Mouse (Mus musculus) embryonic facial prominence, embryonic 10.5 days (tissue): ENCODE measurements around the gene Spata7. TPM values are rescaled to one million over a fixed set of nuclear protein-coding genes. Genes with fewer than 3 reads are reported as not detected.
A peak's percentile ranks its signal among the peaks of the same experiment; 100 is the strongest.

Source experiments
- DNase-seq: peaks from one replicate; pipeline ENCODE4 v3.0.0-alpha.2; 2017; ENCODE audit warnings: low spot score
- H3K27ac ChIP-seq: fragments of 300-500 bp; sonication (generic); replicated peaks from 2 replicates; pipeline ENCODE4 v1.5.1; 2016; ENCODE audit warnings: mild to moderate bottlenecking
- H3K27me3 ChIP-seq: fragments of 300-500 bp; sonication (generic); replicated peaks from 2 replicates; pipeline ENCODE4 v1.6.1; 2016; ENCODE audit warnings: low read depth, mild to moderate bottlenecking; ENCODE audit not compliant: poor library complexity, severe bottlenecking
- H3K36me3 ChIP-seq: fragments of 300-500 bp; sonication (generic); replicated peaks from 2 replicates; pipeline ENCODE4 v1.6.1; 2016; ENCODE audit warnings: mild to moderate bottlenecking, moderate library complexity
- H3K4me1 ChIP-seq: fragments of 300-500 bp; sonication (generic); 2 replicates; pipeline ENCODE4 v1.6.1; 2016
- H3K4me3 ChIP-seq: fragments of 300-500 bp; sonication (generic); 2 replicates; pipeline ENCODE4 v1.5.1; 2016; ENCODE audit warnings: mild to moderate bottlenecking, moderate library complexity
- H3K9me3 ChIP-seq: fragments of 300-500 bp; sonication (generic); 2 replicates; pipeline ENCODE4 v1.6.1; 2016; ENCODE audit warnings: mild to moderate bottlenecking
- WGBS: fragments of 180-500 bp; shearing (Covaris S2); methylation state at CpG from one replicate; pipeline ENCODE4 v1.1.7; 2016; 5-methylcytosine and 5-hydroxymethylcytosine counted together
- polyA plus RNA-seq: library from polyadenylated mRNA; unstranded; fragments of >200 nt; fragmentation: Nextera tagmentation; extraction: Ambion mirVana; gene quantifications from 2 replicates; pipeline ENCODE4 v1.2.1, GENCODE M21; 2016

Spata7 gene
- 21.7 and 22.1 TPM in 2 replicates for polyA plus RNA-seq

DNA sequence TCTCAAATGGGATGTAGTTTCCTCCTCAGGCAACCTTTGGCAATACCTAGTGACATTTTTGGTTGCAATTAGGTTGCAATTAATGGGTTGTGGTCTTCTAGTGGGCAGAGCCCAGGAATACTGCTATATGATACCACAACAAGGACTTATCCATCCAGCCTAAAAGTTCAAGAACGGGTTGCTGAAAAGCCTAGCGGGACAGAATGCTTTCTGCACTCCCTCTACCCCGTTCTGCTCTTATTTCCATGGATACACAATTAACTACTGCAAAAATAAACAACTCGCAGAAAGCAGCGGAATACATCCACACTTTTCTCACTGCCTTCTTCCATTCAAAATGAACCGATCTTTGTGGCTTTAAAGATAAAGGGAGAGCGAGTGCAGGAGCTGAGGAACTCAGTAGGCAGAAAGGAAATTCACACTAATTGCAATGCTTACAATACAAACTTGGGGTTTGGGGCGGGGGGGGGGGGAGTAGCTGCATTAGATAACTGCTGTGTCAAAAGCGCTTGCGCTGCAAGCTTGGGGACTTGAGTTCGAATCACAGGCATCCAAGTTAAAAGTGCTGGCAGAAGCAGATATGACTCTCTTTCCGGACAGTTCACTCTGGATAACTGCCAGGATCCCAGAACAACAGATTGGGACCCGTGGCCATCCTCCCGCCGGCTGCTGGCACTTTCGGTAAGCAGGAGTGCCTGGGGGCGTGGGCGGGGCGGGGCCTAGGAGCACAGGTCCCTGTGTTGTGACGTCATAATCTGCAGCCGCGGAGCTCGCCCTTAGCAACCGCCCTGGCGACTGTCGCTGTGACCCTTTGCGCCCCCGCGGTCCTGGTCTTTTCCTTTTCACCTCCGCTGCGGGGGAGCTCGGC is at the start of gene Spata7:
Gene Spata7, plus strand, starts transcription at position 766 of the 868 bp plus-strand sequence.
- peaks cover 12% of the 10 kb centered on the region for H3K4me1 ChIP-seq
- DNase-seq, result peak; percentile 95
- peak within 1 kb of the TSS; percentile 87 for H3K27ac ChIP-seq
- peak within 1 kb of the TSS; percentile 89 for H3K4me3 ChIP-seq
- H3K27me3 ChIP-seq, result no peaks in the 10 kb centered on the region
- peaks cover 7% of the 10 kb centered on the region; the same call in 1 of the 2 replicates for H3K9me3 ChIP-seq
- H3K36me3 ChIP-seq, result peaks cover under 1% of the 10 kb centered on the region; the same call in 1 of the 2 replicates
- 4% methylated on average over 32 of the region's 32 CpGs for WGBS

DNA sequence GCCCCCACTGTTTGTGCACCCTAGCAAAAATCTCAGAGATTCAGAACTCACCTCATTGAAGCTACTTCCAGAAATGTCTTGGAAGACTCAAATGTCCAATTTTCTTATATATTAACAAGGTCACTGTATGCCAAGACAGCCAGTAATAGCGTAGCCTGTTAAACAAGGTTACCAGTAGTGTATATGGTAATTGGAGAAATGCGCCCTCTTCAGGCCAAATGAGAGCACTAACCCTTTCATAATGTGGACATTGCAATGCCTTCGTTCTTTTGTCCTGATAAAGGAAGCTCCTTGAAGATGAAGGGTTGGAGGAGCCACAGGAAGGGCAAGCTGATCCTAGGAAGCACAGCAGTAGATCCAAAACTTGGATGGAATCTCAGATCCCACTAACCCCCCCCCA is 42.7 kb upstream of the Spata7 start:
- Histone ChIP-seq H3K4me1 (no peaks in the 10 kb centered on the region), H3K4me3 (no peak overlapping the region), H3K27ac (no peak overlapping the region), H3K27me3 (no peaks in the 10 kb centered on the region), H3K9me3 (no peaks in the 10 kb centered on the region), H3K36me3 (no peaks in the 10 kb centered on the region)
- DNase-seq, result no peak
- WGBS, result 43% methylated on average over 3 of the region's 3 CpGs

DNA sequence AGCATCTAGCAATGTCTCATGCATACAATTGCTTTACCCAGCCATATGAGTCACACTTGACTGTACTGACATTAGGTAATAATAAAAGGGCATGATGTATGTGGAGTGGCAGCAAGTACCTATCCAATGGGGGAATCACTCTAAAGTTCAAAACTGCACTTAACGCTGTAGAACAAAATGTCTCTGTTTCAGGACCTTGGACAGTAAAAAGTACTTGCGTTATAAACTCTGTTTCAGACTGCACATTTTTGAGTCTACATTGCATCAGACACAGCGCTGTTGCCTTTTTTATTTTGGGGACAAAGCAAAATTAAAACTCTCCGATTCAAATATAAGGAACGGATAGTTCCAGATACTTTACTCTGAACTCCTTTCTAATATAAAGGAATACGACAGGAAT is 39.4 kb upstream of the Spata7 start:
- no peaks in the 10 kb centered on the region for H3K4me1 ChIP-seq
- no peak for DNase-seq
- no peaks in the 10 kb centered on the region for H3K36me3 ChIP-seq
- H3K9me3 ChIP-seq, result peaks cover 8% of the 10 kb centered on the region; the same call in 1 of the 2 replicates
- H3K4me3 ChIP-seq, result no peak overlapping the region
- WGBS, result 72% methylated on average over 6 of the region's 6 CpGs
- no peak overlapping the region for H3K27ac ChIP-seq
- H3K27me3 ChIP-seq, result no peaks in the 10 kb centered on the region

DNA sequence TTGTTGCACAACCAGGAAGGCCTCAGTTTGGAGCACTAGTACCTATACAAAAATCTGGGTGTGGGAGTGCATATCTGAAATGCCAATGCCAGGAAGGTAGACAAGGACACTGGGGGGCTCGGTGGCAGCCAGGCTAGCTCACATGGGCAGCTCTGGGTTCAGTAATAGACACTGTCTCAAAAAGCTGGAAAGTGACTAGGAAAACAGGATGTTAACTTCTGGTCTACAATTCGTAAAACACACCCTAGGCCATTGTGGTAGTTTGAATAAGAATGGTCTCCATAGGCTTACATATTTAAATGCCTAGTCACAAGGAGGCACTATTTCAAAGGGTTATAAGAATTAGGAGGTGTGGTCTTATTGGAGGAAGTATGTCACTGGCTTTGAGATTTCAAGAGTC is 36.9 kb upstream of the Spata7 start:
- WGBS, result 81% methylated on average over 2 of the region's 2 CpGs
- Histone ChIP-seq H3K27ac (no peak overlapping the region), H3K4me3 (no peak overlapping the region), H3K9me3 (peaks cover 8% of the 10 kb centered on the region; the same call in 1 of the 2 replicates), H3K4me1 (no peaks in the 10 kb centered on the region), H3K27me3 (no peaks in the 10 kb centered on the region), H3K36me3 (no peaks in the 10 kb centered on the region)
- DNase-seq, result no peak

DNA sequence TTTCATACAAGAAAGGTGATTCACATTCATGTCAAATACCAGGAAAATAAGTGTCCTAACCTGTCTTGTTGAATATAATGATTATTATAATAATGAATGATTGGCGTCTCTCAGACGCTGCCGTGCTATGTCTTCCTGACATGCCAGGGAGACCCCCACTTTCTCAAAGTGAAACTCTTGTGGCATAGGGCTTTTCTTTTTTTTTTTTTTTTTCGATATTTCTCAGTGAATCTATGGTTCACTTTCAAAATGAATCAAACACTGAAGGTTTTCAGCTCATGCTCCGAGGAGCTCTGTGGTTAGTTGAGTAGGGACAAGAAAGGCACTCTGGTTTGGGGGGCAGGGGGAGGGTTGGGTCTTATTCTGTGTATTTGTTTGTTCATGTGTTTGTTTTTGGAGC is 27.1 kb upstream of the Spata7 start:
- no peaks in the 10 kb centered on the region for H3K36me3 ChIP-seq
- H3K9me3 ChIP-seq, result 0 out of 2 replicates have a peak, but pooled peaks cover 8% of the 10 kb centered on the region
- no peak overlapping the region for H3K27ac ChIP-seq
- no peak for DNase-seq
- peaks cover 7% of the 10 kb centered on the region for H3K4me1 ChIP-seq
- 86% methylated on average over 5 of the region's 5 CpGs for WGBS
- no peak overlapping the region for H3K4me3 ChIP-seq
- no peaks in the 10 kb centered on the region for H3K27me3 ChIP-seq

DNA sequence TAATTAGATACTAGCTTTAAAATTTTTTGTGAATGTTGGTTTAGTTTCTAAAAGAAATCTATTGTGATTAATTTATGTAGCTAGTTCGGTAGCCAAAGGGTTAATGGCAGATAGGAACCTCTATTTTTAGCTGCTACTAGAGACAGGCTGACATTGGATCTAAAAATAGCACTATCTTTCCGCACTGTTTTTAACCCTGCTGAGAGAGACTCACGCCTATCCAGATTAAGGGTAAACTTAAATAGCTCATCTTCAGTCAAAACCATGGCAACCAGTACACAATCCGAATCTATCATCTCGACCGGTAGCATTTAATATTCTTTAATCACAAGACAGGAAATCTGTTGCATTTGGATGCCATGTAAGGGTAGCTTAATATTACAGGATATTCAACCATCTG is 25.8 kb upstream of the Spata7 start:
- H3K4me3 ChIP-seq, result no peak overlapping the region
- no peaks in the 10 kb centered on the region for H3K36me3 ChIP-seq
- H3K9me3 ChIP-seq, result 0 out of 2 replicates have a peak, but pooled peaks cover 8% of the 10 kb centered on the region
- H3K4me1 ChIP-seq, result peaks cover 7% of the 10 kb centered on the region
- H3K27ac ChIP-seq, result no peak overlapping the region
- WGBS, result 37% methylated on average over 6 of the region's 6 CpGs
- DNase-seq, result no peak
- no peaks in the 10 kb centered on the region for H3K27me3 ChIP-seq

DNA sequence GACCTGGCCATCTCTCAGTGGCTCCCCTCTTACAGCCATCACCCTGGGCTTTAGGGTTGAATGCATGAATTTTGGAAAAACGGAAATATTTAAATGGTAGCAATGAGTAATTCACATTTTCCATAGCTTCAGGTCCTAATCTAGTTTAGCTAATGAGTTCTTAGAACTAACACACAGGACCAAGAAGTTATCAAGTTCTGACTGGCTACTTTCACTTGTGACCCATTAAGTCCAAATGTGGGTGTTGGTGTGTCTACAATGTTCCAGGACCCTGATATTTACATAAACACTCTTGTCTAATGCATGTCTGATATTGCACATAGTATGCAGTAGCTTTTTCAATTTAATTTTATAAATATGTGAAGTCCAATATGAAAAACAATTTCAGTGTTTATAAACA is 22.7 kb upstream of the Spata7 start:
- no peak overlapping the region for H3K27ac ChIP-seq
- no peak overlapping the region for H3K4me3 ChIP-seq
- peaks cover 7% of the 10 kb centered on the region for H3K4me1 ChIP-seq
- H3K36me3 ChIP-seq, result no peaks in the 10 kb centered on the region
- 89% methylated on average over 1 of the region's 1 CpGs for WGBS
- H3K27me3 ChIP-seq, result no peaks in the 10 kb centered on the region
- no peaks in the 10 kb centered on the region for H3K9me3 ChIP-seq
- DNase-seq, result no peak

DNA sequence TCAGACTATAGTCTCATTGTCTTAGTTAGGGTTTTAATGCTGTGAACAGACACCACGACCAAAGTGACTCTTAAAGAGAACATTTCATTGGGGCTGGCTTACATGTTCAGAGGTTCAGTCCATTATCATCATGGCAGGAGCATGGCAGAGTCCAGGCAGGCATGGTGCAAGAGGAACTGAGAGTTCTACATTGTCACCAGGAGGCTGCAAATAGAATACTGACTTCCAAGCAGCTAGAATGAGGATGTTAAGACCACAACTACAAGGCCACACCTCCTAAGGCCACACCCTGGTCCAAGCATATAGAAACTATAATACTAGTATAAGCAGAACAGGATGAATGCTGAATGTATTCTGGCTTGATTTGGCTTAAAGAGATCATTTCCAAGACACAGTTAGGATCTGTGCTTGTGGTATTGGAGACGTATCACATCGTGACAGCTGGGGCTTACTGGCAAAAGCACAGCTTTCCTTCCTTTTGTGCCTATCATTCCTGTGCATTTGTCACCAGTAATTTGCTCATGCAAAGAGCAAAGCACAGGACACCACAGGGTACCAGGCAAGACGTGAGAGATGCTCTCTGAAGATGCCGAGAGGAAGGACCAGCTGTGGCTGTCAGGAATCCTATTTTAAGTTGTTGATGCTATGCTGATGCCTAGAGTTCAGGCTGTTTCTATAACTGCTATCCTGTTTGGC is 21.2 kb upstream of the Spata7 start:
- H3K4me3 ChIP-seq, result no peak overlapping the region
- WGBS, result 77% methylated on average over 5 of the region's 5 CpGs

DNA sequence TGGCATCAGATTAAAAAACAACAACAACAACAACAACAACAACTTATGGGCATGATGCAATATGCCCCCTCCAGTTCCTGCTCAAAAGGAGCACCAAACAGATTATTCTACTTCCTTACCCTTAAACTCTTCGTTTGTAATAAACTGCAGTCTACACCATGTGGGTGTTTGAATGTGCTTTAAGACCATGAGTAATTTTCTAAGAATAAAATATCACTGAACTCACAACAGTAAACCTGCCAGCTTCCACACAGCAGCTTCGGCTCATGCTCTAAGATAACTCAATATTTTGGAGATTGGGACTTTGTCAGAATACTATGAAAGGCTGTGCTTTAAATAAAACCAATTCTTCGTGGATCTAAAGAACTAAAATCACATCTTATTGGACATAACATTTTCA is 17.6 kb upstream of the Spata7 start:
- H3K27me3 ChIP-seq, result no peaks in the 10 kb centered on the region
- H3K4me3 ChIP-seq, result no peak overlapping the region
- no peaks in the 10 kb centered on the region for H3K9me3 ChIP-seq
- DNase-seq, result no peak
- H3K4me1 ChIP-seq, result 0 out of 2 replicates have a peak, but pooled peaks cover under 1% of the 10 kb centered on the region
- H3K36me3 ChIP-seq, result no peaks in the 10 kb centered on the region
- H3K27ac ChIP-seq, result no peak overlapping the region
- WGBS, result 79% methylated on average over 3 of the region's 3 CpGs

More for the DNA sequence above, 21.2 kb upstream of the Spata7 start:
- DNase-seq, result no peak
- Histone ChIP-seq H3K27me3 (no peaks in the 10 kb centered on the region), H3K9me3 (no peaks in the 10 kb centered on the region), H3K4me1 (peaks cover 4% of the 10 kb centered on the region), H3K36me3 (no peaks in the 10 kb centered on the region), H3K27ac (no peak overlapping the region)

DNA sequence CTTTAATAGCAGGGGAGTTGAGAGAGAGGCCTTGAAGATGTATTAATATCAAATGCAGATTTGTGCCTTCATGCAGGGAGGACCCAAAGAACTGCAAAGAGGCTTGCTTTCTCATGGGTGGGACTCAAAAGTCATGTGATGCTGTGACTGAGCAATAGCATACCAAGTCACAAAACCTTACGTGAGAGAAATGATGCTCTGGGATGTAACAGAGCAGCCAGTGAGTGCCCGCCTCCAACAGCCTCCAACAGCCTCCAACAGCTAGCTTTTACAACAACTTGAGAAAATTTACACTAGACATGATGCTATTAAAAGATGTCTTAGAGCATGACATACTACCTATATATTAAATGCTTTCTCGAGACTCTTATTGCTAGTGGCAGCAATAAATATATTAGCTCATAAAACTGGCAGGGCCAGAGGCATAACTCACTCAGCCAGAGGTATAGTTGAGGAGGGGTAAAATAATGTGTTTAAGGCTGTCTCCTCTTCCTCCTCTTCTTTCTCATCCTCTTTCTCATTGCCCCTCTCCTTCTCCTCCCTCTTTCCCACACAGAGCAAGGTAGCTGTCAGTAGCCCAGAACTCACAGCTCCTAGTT is 12.9 kb upstream of the Spata7 start:
- Histone ChIP-seq H3K36me3 (no peaks in the 10 kb centered on the region), H3K27ac (no peak overlapping the region), H3K27me3 (no peaks in the 10 kb centered on the region), H3K9me3 (no peaks in the 10 kb centered on the region), H3K4me1 (0 out of 2 replicates have a peak, but pooled peaks cover 4% of the 10 kb centered on the region), H3K4me3 (no peak overlapping the region)
- 79% methylated on average over 3 of the region's 3 CpGs for WGBS
- no peak for DNase-seq

DNA sequence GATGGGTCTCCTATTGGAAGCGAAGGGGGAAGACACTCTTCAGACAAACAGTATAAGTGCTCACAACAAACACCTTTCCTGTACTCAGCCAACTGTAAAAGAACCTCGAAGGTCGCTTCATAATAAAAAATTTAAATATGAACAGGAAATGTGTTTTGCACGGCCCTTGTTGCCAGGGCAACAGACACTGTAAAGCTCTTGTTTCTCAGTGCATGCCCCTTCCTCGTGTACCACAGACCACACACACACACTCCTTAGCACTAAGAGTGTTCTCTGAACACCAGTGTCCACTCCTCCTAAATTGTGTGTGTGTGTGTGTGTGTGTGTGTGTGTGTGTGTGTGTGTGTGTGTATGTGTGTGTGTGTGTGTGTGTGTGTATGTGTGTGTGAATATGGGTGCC is 12.2 kb upstream of the Spata7 start:
- WGBS, result 74% methylated on average over 5 of the region's 5 CpGs

DNA sequence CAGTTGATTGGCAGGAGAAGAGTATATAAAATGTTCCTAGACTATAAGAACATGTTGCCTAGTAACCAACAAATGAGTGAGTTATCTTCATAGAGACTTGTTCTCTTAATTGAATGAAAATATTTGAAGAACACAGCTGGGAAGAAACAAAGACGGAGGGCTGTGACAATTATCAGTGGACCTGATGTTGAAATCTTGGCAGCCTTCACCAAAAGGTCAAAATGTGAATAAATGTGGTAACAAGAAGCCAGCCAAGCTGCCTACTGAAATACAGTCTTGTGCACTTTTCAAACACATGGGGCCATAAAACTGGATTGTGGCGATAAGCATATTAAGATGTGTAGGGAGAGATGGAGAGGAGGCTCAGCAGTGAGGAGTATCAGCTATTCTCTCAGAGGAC is 8.5 kb upstream of the Spata7 start:
- Histone ChIP-seq H3K4me3 (no peak overlapping the region), H3K36me3 (no peaks in the 10 kb centered on the region), H3K27ac (no peak overlapping the region), H3K27me3 (no peaks in the 10 kb centered on the region), H3K4me1 (0 out of 2 replicates have a peak, but pooled peaks cover 4% of the 10 kb centered on the region), H3K9me3 (no peaks in the 10 kb centered on the region)
- 87% methylated on average over 2 of the region's 2 CpGs for WGBS
- no peak for DNase-seq

More for the DNA sequence above, 12.2 kb upstream of the Spata7 start:
- Histone ChIP-seq H3K9me3 (no peaks in the 10 kb centered on the region), H3K4me1 (0 out of 2 replicates have a peak, but pooled peaks cover 4% of the 10 kb centered on the region), H3K27ac (no peak overlapping the region), H3K36me3 (no peaks in the 10 kb centered on the region), H3K4me3 (no peak overlapping the region), H3K27me3 (no peaks in the 10 kb centered on the region)
- no peak for DNase-seq
